Mouse (Mus musculus): ENCODE data around the gene Glo1. TPM values are rescaled to one million over a fixed set of nuclear protein-coding genes. Genes with fewer than 3 reads are reported as not detected.

The Glo1 gene
- polyA plus RNA-seq, 1 experiment from 2014 or later, result 220 TPM

GRCm38 (mm10) chr17:30574783-30575075 lies 51.9 kb downstream of the Glo1 start:
- Histone ChIP-seq H3K4me1 (peaks cover 26% of the 10 kb centered on the region), H3K27me3 (no peaks in the 10 kb centered on the region), H3K4me2 (peak overlapping the region; percentile 71), H3K9me3 (no peaks in the 10 kb centered on the region), H3K9ac (peak overlapping the region; percentile 49; the same call in 1 of the 2 replicates), H3K36me3 (no peaks in the 10 kb centered on the region), H3K4me3 (peak overlapping the region; percentile 66; the same call in 1 of the 2 replicates), H3K27ac (no peak overlapping the region)
- 63% methylated on average over 8 of the region's 8 CpGs for WGBS
- ATAC-seq (ENCODE audit: borderline replicate concordance, extremely low read depth, low FRiP score, low TSS enrichment), result no peak

- Histone ChIP-seq H3K27me3 (no peaks in the 10 kb centered on the region), H3K27ac (no peak overlapping the region), H3K36me3 (no peaks in the 10 kb centered on the region), H3K4me3 (no peak overlapping the region), H3K9me3 (no peaks in the 10 kb centered on the region), H3K9ac (no peak overlapping the region), H3K4me2 (peak overlapping the region; percentile 71; the same call in 1 of the 2 replicates), H3K4me1 (peaks cover 26% of the 10 kb centered on the region)
- ATAC-seq (ENCODE audit: borderline replicate concordance, extremely low read depth, low FRiP score, low TSS enrichment), result no peak
- WGBS, result 70% methylated on average over 8 of the region's 8 CpGs
Measured at GRCm38 (mm10) chr17:30573990-30574782, 52.5 kb downstream of the Glo1 start.

GRCm38 (mm10) chr17:30570971-30571370 lies 55.7 kb downstream of the Glo1 start:
- no peaks in the 10 kb centered on the region for H3K36me3 ChIP-seq
- no peak overlapping the region for H3K27ac ChIP-seq
- ATAC-seq (ENCODE audit: borderline replicate concordance, extremely low read depth, low FRiP score, low TSS enrichment), result no peak
- 37% methylated on average over 3 of the region's 3 CpGs for WGBS
- H3K4me1 ChIP-seq, result peaks cover 21% of the 10 kb centered on the region
- H3K4me3 ChIP-seq, result no peak overlapping the region
- H3K9ac ChIP-seq, result no peak overlapping the region
- no peaks in the 10 kb centered on the region for H3K9me3 ChIP-seq
- no peak overlapping the region for H3K4me2 ChIP-seq
- no peaks in the 10 kb centered on the region for H3K27me3 ChIP-seq

- Histone ChIP-seq H3K9me3 (no peaks in the 10 kb centered on the region), H3K27ac (no peak overlapping the region), H3K4me2 (no peak overlapping the region), H3K4me3 (no peak overlapping the region), H3K9ac (no peak overlapping the region), H3K4me1 (peaks cover 20% of the 10 kb centered on the region), H3K36me3 (no peaks in the 10 kb centered on the region), H3K27me3 (no peaks in the 10 kb centered on the region)
- no peak for ATAC-seq (ENCODE audit: borderline replicate concordance, extremely low read depth, low FRiP score, low TSS enrichment)
- WGBS, result 33% methylated on average over 8 of the region's 8 CpGs
Measured at GRCm38 (mm10) chr17:30570173-30570572, 56.5 kb downstream of the Glo1 start.

- no peaks in the 10 kb centered on the region for H3K36me3 ChIP-seq
- H3K9ac ChIP-seq, result no peak overlapping the region
- H3K27ac ChIP-seq, result no peak overlapping the region
- H3K4me2 ChIP-seq, result no peak overlapping the region
- no peaks in the 10 kb centered on the region for H3K27me3 ChIP-seq
- no peaks in the 10 kb centered on the region for H3K9me3 ChIP-seq
- H3K4me3 ChIP-seq, result no peak overlapping the region
- no peak for ATAC-seq (ENCODE audit: borderline replicate concordance, extremely low read depth, low FRiP score, low TSS enrichment)
- peaks cover 13% of the 10 kb centered on the region; the same call in 1 of the 2 replicates for H3K4me1 ChIP-seq
Measured at GRCm38 (mm10) chr17:30568473-30568872, 58.2 kb downstream of the Glo1 start.

- H3K27me3 ChIP-seq, result no peaks in the 10 kb centered on the region
- H3K4me1 ChIP-seq, result peaks cover 2% of the 10 kb centered on the region; the same call in 1 of the 2 replicates
- no peak overlapping the region for H3K4me2 ChIP-seq
- 81% methylated on average over 7 of the region's 7 CpGs for WGBS
- H3K27ac ChIP-seq, result no peak overlapping the region
- ATAC-seq (ENCODE audit: borderline replicate concordance, extremely low read depth, low FRiP score, low TSS enrichment), result no peak
- no peak overlapping the region for H3K4me3 ChIP-seq
- H3K9ac ChIP-seq, result no peak overlapping the region
- H3K36me3 ChIP-seq, result no peaks in the 10 kb centered on the region
- no peaks in the 10 kb centered on the region for H3K9me3 ChIP-seq
Measured at GRCm38 (mm10) chr17:30564971-30565370, 61.7 kb downstream of the Glo1 start.

GRCm38 (mm10) chr17:30564407-30564806 lies 62.3 kb downstream of the Glo1 start:
- WGBS, result 68% methylated on average over 3 of the region's 3 CpGs
- H3K9me3 ChIP-seq, result no peaks in the 10 kb centered on the region
- no peaks in the 10 kb centered on the region for H3K27me3 ChIP-seq
- H3K4me2 ChIP-seq, result no peak overlapping the region
- H3K36me3 ChIP-seq, result no peaks in the 10 kb centered on the region
- no peak overlapping the region for H3K9ac ChIP-seq
- no peak overlapping the region for H3K4me3 ChIP-seq
- H3K27ac ChIP-seq, result no peak overlapping the region
- H3K4me1 ChIP-seq, result no peaks in the 10 kb centered on the region
- no peak for ATAC-seq (ENCODE audit: borderline replicate concordance, extremely low read depth, low FRiP score, low TSS enrichment)

- WGBS, result 60% methylated on average over 6 of the region's 6 CpGs
- H3K9ac ChIP-seq, result no peak overlapping the region
- H3K4me1 ChIP-seq, result no peaks in the 10 kb centered on the region
- H3K27ac ChIP-seq, result no peak overlapping the region
- H3K4me3 ChIP-seq, result no peak overlapping the region
- H3K27me3 ChIP-seq, result no peaks in the 10 kb centered on the region
- H3K4me2 ChIP-seq, result no peak overlapping the region
- no peak for ATAC-seq (ENCODE audit: borderline replicate concordance, extremely low read depth, low FRiP score, low TSS enrichment)
- no peaks in the 10 kb centered on the region for H3K9me3 ChIP-seq
- no peaks in the 10 kb centered on the region for H3K36me3 ChIP-seq
Measured at GRCm38 (mm10) chr17:30563484-30564075, 63.1 kb downstream of the Glo1 start.

- H3K27ac ChIP-seq, result no peak overlapping the region
- H3K4me2 ChIP-seq, result no peak overlapping the region
- H3K9me3 ChIP-seq, result no peaks in the 10 kb centered on the region
- WGBS, result 76% methylated on average over 2 of the region's 2 CpGs
- no peak overlapping the region for H3K4me3 ChIP-seq
- H3K4me1 ChIP-seq, result no peaks in the 10 kb centered on the region
- no peaks in the 10 kb centered on the region for H3K27me3 ChIP-seq
- no peak for ATAC-seq (ENCODE audit: borderline replicate concordance, extremely low read depth, low FRiP score, low TSS enrichment)
- no peaks in the 10 kb centered on the region for H3K36me3 ChIP-seq
- no peak overlapping the region for H3K9ac ChIP-seq
Measured at GRCm38 (mm10) chr17:30562770-30563169, 63.9 kb downstream of the Glo1 start.

GRCm38 (mm10) chr17:30559536-30559935 lies 67.1 kb downstream of the Glo1 start:
- no peak overlapping the region for H3K4me3 ChIP-seq
- H3K4me1 ChIP-seq, result 0 out of 2 replicates have a peak, but pooled peaks cover 6% of the 10 kb centered on the region
- no peaks in the 10 kb centered on the region for H3K9me3 ChIP-seq
- no peak for ATAC-seq (ENCODE audit: borderline replicate concordance, extremely low read depth, low FRiP score, low TSS enrichment)
- no peaks in the 10 kb centered on the region for H3K27me3 ChIP-seq
- H3K9ac ChIP-seq, result no peak overlapping the region
- WGBS, result 42% methylated on average over 3 of the region's 3 CpGs
- H3K27ac ChIP-seq, result no peak overlapping the region
- H3K36me3 ChIP-seq, result no peaks in the 10 kb centered on the region
- no peak overlapping the region for H3K4me2 ChIP-seq

- H3K9me3 ChIP-seq, result no peaks in the 10 kb centered on the region
- no peaks in the 10 kb centered on the region for H3K36me3 ChIP-seq
- no peaks in the 10 kb centered on the region for H3K27me3 ChIP-seq
- H3K9ac ChIP-seq, result no peak overlapping the region
- no peak overlapping the region for H3K4me2 ChIP-seq
- 77% methylated on average over 2 of the region's 2 CpGs for WGBS
- no peak for ATAC-seq (ENCODE audit: borderline replicate concordance, extremely low read depth, low FRiP score, low TSS enrichment)
- no peak overlapping the region for H3K27ac ChIP-seq
- H3K4me1 ChIP-seq, result 0 out of 2 replicates have a peak, but pooled peaks cover 6% of the 10 kb centered on the region
- no peak overlapping the region for H3K4me3 ChIP-seq
Measured at GRCm38 (mm10) chr17:30558623-30559022, 68.0 kb downstream of the Glo1 start.

GRCm38 (mm10) chr17:30556512-30556911 lies 70.2 kb downstream of the Glo1 start:
- 70% methylated on average over 3 of the region's 3 CpGs for WGBS

More at GRCm38 (mm10) chr17:30556512-30556911, 70.2 kb downstream of the Glo1 start:
- Histone ChIP-seq H3K9me3 (no peaks in the 10 kb centered on the region), H3K4me2 (no peak overlapping the region), H3K27ac (no peak overlapping the region), H3K4me3 (no peak overlapping the region), H3K4me1 (0 out of 2 replicates have a peak, but pooled peaks cover 9% of the 10 kb centered on the region), H3K36me3 (no peaks in the 10 kb centered on the region), H3K9ac (no peak overlapping the region), H3K27me3 (no peaks in the 10 kb centered on the region)
- ATAC-seq (ENCODE audit: borderline replicate concordance, extremely low read depth, low FRiP score, low TSS enrichment), result no peak

All from lung, embryonic 15.5 days (tissue).